9 mouse cellular contexts compared by ENCODE assay signal in the genomic region with DNA sequence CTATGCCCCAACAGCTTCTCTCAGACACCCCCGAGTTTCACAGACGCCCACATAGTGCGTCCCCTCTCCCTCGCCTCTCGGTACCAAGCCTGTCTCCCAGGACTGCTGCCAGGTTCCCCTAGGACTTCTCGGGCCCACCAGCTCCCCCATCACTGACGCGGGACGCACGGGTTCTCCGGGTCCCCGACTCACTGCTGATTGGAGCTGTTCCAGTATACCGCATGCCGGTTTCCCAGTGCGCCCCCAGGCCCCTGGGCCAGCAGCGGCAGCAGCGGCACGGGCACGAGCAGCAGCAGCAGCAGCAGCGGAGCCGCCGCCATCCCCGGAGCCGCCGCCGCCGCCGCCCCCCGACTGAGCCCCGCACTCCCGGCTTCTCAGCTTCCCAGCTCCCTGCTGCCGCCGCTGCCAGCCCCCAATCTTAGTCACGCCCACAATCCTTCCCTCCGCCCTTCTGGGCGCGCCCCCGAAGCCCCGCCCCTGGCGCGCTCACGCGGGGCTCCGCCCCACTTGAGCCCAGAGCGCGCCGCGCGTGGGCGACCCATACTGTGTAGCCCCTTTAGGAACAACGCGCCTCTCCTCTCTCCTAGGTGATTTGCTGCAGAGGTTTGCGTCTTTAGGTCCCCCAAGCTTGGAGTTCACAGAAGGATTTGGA. TPM values are rescaled to one million over a fixed set of nuclear protein-coding genes. Genes with fewer than 3 reads are reported as not detected.
DNase-seq lines count a peak whose midpoint lies in the region; ATAC-seq and TF ChIP-seq lines count a peak whose summit lies in the region.
"Had no signal": no experiment of that assay in that cellular context is flagged by ENCODE, and none has a peak within 500 bp of the region (broad histone marks: within the 10 kb centered on the region; RNA-seq: fewer than 3 reads in every experiment).

A gene (minus strand): TSS at position 452 of the 652 bp plus-strand sequence.

- no peaks in the 10 kb centered on the region for H3K36me3 ChIP-seq in hindbrain, embryonic 14.5 days (replicated peaks; ENCODE audit: control insufficient read depth, insufficient read depth)
- no peaks in the 10 kb centered on the region for H3K36me3 ChIP-seq in lung, postnatal 0 days (ENCODE audit: insufficient read depth, low read length)

- H3K27me3 ChIP-seq in hindbrain, embryonic 14.5 days (ENCODE audit: control insufficient read depth, insufficient read depth, low read length), result peaks cover 12% of the 10 kb centered on the region; the same call in 1 of the 2 replicates
- H3K27me3 ChIP-seq in lung, postnatal 0 days (replicated peaks; ENCODE audit: insufficient read depth, low read length), result peaks cover 34% of the 10 kb centered on the region

- WGBS in hindbrain, embryonic 14.5 days, result under 1% methylated on average over 46 of the region's 53 CpGs
- 0% methylated on average over 50 of the region's 53 CpGs for WGBS in lung, postnatal 0 days

- peak within 1 kb of the TSS; percentile 95 for H3K27ac ChIP-seq in hindbrain, embryonic 14.5 days
- H3K27ac ChIP-seq in lung, postnatal 0 days (ENCODE audit: low read length), result no peak within 1 kb of the TSS
- H3K27ac ChIP-seq: macrophage had no signal

- no peaks in the 10 kb centered on the region for H3K9me3 ChIP-seq in hindbrain, embryonic 14.5 days (ENCODE audit: control insufficient read depth, low read length)
- H3K9me3 ChIP-seq in lung, postnatal 0 days (ENCODE audit: low read length), result no peaks in the 10 kb centered on the region

- TF ChIP-seq CTCF in lung, postnatal 0 days (IDR thresholded peaks at IDR 0.05), result no peak

- peak; percentile 68 for DNase-seq in MN1 (ENCODE audit: low spot score)
- peak; percentile 81 for DNase-seq in brain, embryonic 18.5 days (ENCODE audit: low read depth, low spot score)
- DNase-seq in frontal cortex, postnatal 25 days (ENCODE audit: low spot score in 2 of 2), result peak; percentile 64 to 75
- DNase-seq in hindbrain, embryonic 14.5 days (ENCODE audit: low spot score), result peak; percentile 85
- DNase-seq in layer of hippocampus, postnatal 25 days (ENCODE audit: extremely low spot score in 1 of 2, low spot score in 1 of 2), result peak; percentile 72 to 85
- DNase-seq in lung, postnatal 0 days (ENCODE audit: low spot score), result peak; percentile 69
- peak; percentile 86 to 88 for DNase-seq in right cerebral cortex, adult 2 months (ENCODE audit: low spot score in 2 of 2)

- peak; percentile 31 for ATAC-seq in hindbrain, embryonic 14.5 days (ENCODE audit: low FRiP score)
- peak; percentile 52 for ATAC-seq in lung, postnatal 0 days
- no peak for ATAC-seq in inflammation-experienced regulatory T-cells, adult 6 months

- peak within 1 kb of the TSS; percentile 78 for H3K4me2 ChIP-seq in hindbrain, embryonic 14.5 days (replicated peaks)
- peak within 1 kb of the TSS; percentile 99 for H3K4me2 ChIP-seq in lung, postnatal 0 days (replicated peaks; ENCODE audit: low read depth, low read length)

- peaks cover 25% of the 10 kb centered on the region for H3K4me1 ChIP-seq in hindbrain, embryonic 14.5 days (replicated peaks; ENCODE audit: control insufficient read depth, insufficient read depth, low read length)
- peaks cover 26% of the 10 kb centered on the region for H3K4me1 ChIP-seq in lung, postnatal 0 days (ENCODE audit: insufficient read depth, low read depth, low read length)

- peak within 1 kb of the TSS; percentile 96 for H3K9ac ChIP-seq in hindbrain, embryonic 14.5 days
- H3K9ac ChIP-seq in lung, postnatal 0 days (replicated peaks; ENCODE audit: low read depth), result peak within 1 kb of the TSS; percentile 23; the same call in 1 of the 2 replicates

- no peak for TF ChIP-seq EP300 in lung, postnatal 0 days (IDR thresholded peaks at IDR 0.05)

- H3K4me3 ChIP-seq in hindbrain, embryonic 14.5 days (replicated peaks; ENCODE audit: low read length), result peak within 1 kb of the TSS; percentile 51
- H3K4me3 ChIP-seq in lung, postnatal 0 days (ENCODE audit: low read depth, low read length), result peak within 1 kb of the TSS; percentile 44

RNA-seq across cellular contexts. Expression of the gene that starts here (rescaled TPM):
- polyA plus RNA-seq in hindbrain, embryonic 14.5 days (2014; fragmentation: Nextera tagmentation; extraction: Ambion mirVana), result 62.5 and 70.3 TPM in 2 replicates
- total RNA-seq in layer of hippocampus, postnatal 25 days (2021), result 10 to 100 TPM; 77.1 to 82.6 TPM
- polyA plus RNA-seq in lung, postnatal 0 days (2015; fragmentation: Nextera tagmentation; extraction: Ambion mirVana), result 4.4 and 6.7 TPM in 2 replicates
- not detected for polyA plus RNA-seq in inflammation-experienced regulatory T-cells, adult 6 months (2017; shearing (Covaris generic))
- polyA plus RNA-seq: macrophage had no signal
